ENCODE assay signal across 9 mouse cellular contexts in the genomic region with DNA sequence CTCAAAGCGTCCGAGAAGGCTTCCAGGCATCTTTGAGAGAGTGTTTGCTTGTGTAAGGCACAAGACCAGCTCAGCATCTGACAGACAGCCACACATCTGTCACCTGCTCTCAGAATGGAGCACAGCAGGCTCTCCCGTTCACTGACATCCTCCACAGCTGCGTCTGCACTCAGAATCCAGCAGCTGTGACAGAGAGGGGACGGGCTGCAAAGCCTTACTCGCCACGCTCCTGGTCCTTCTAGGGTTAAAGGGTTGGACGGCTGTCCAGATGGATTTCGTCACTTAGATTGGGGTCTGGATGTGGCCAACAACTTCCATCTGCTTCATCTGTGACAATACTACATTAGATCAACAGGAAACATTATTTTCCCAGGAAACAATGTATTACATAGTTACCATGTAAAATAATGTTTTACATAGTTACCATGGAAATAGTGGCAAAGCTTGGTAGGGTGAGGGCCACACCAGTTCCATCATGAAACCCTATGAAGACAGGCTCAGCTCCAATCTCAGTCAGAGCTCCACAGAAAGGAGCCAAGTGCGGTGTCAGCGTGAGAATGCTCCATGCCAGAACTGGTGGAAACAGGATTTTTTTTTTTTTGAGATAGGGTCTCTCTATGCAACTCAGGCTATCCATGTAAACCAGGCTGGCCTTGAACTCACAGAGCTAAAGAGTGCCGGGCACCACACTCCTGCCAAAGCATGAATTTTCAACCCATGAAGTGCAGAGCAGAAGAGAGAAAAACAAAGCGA. TPM values are rescaled to one million over a fixed set of nuclear protein-coding genes. Genes with fewer than 3 reads are reported as not detected.
A peak's percentile ranks its signal among the peaks of the same experiment; 100 is the strongest.
DNase-seq lines count a peak whose midpoint lies in the region; ATAC-seq and TF ChIP-seq lines count a peak whose summit lies in the region.
"Had no signal": no experiment of that assay in that cellular context is flagged by ENCODE, and none has a peak within 500 bp of the region (broad histone marks: within the 10 kb centered on the region; RNA-seq: fewer than 3 reads in every experiment).

No protein-coding gene starts in this region.

- H3K4me3 ChIP-seq in kidney, embryonic 15.5 days (replicated peaks), result no peak overlapping the region
- H3K4me3 ChIP-seq in heart, postnatal 0 days (ENCODE audit: low read depth, low read length), result no peak overlapping the region

- H3K9ac ChIP-seq in kidney, embryonic 15.5 days, result no peak overlapping the region
- no peak overlapping the region for H3K9ac ChIP-seq in heart, postnatal 0 days (replicated peaks; ENCODE audit: low read depth, low read length)

- peak overlapping the region; percentile 76 for H3K27ac ChIP-seq in kidney, embryonic 15.5 days
- H3K27ac ChIP-seq in heart, postnatal 0 days (ENCODE audit: low read depth), result peak overlapping the region; percentile 23

- no peak for TF ChIP-seq EP300 in heart, postnatal 0 days (IDR thresholded peaks at IDR 0.05; ENCODE audit: low read depth)

- no peak for DNase-seq in kidney, adult 11 months
- DNase-seq in heart, postnatal 0 days (ENCODE audit: low spot score), result peak; percentile 50
- DNase-seq in retina, postnatal 1 day, result peak; percentile 55
- no peak for DNase-seq in left cerebral cortex, postnatal 36 days (ENCODE audit: low spot score in 2 of 2)
- DNase-seq in gastrocnemius, postnatal 25 days, result no peak
- DNase-seq: cerebellum, adult 11 months had no signal

- 0 out of 2 replicates have a peak, but pooled peaks cover 7% of the 10 kb centered on the region for H3K27me3 ChIP-seq in kidney, embryonic 15.5 days
- H3K27me3 ChIP-seq in heart, postnatal 0 days (ENCODE audit: control insufficient read depth, insufficient read depth, low read length), result peaks cover 6% of the 10 kb centered on the region; the same call in 1 of the 2 replicates

- peak; percentile 55; the same call in 1 of the 2 replicates for ATAC-seq in kidney, embryonic 15.5 days (replicated peaks; ENCODE audit: low FRiP score)
- ATAC-seq in common myeloid progenitor, adult 5-6 weeks (replicated peaks; ENCODE audit: low read depth, poor library complexity, severe bottlenecking), result peak; percentile 6; the same call in 1 of the 2 replicates
- ATAC-seq in heart, postnatal 0 days (ENCODE audit: insufficient read depth, low read depth), result peak; percentile 56

- no peak for TF ChIP-seq CTCF in heart, postnatal 0 days (IDR thresholded peaks at IDR 0.05; ENCODE audit: low read depth)

- 28% methylated on average over 13 of the region's 13 CpGs for WGBS in kidney, embryonic 15.5 days
- WGBS in heart, postnatal 0 days, result 21% methylated on average over 13 of the region's 13 CpGs

- H3K36me3 ChIP-seq in kidney, embryonic 15.5 days, result no peaks in the 10 kb centered on the region
- H3K36me3 ChIP-seq in heart, postnatal 0 days (replicated peaks; ENCODE audit: control insufficient read depth, insufficient read depth, low read length), result no peaks in the 10 kb centered on the region

- no peaks in the 10 kb centered on the region for H3K9me3 ChIP-seq in kidney, embryonic 15.5 days (replicated peaks)
- H3K9me3 ChIP-seq in heart, postnatal 0 days (replicated peaks; ENCODE audit: control insufficient read depth, low read length), result no peaks in the 10 kb centered on the region

- intact Hi-C loops in left cerebral cortex, postnatal 36 days (cut with DNase I), result no loop called here

- H3K4me1 ChIP-seq in kidney, embryonic 15.5 days, result peaks cover 51% of the 10 kb centered on the region
- H3K4me1 ChIP-seq in heart, postnatal 0 days (ENCODE audit: control insufficient read depth, insufficient read depth), result peaks cover 14% of the 10 kb centered on the region; the same call in 1 of the 2 replicates

- H3K4me2 ChIP-seq in kidney, embryonic 15.5 days, result no peak overlapping the region
- H3K4me2 ChIP-seq in heart, postnatal 0 days (ENCODE audit: low read depth, low read length), result no peak overlapping the region

RNA-seq across cellular contexts. Expression of a gene that starts 28.2 kb away (rescaled TPM):
- 250 and 266 TPM in 2 replicates for polyA plus RNA-seq in kidney, embryonic 15.5 days (2015; fragmentation: Nextera tagmentation; extraction: Ambion mirVana)
- total RNA-seq in common myeloid progenitor, adult 5-6 weeks (2017), result 44.9 and 59.9 TPM in 2 replicates
- 45.4 and 110 TPM in 2 replicates for total RNA-seq in heart, postnatal 0 days (2014; rRNA removed; ENCODE audit: low replicate concordance)
- 127 and 134 TPM in 2 replicates for polyA plus RNA-seq in heart, postnatal 0 days (2015; fragmentation: Nextera tagmentation; extraction: Ambion mirVana)
- total RNA-seq in left cerebral cortex, postnatal 36 days (2021), result 10 to 100 TPM; 66.4 to 67.2 TPM
- 10 to 100 TPM; 28.0 to 28.1 TPM for total RNA-seq in gastrocnemius, postnatal 25 days (2021)

RNA-seq across cellular contexts. Expression of a gene that starts 28.6 kb away (rescaled TPM):
- polyA plus RNA-seq in kidney, embryonic 15.5 days (2015; fragmentation: Nextera tagmentation; extraction: Ambion mirVana), result 1,138 and 1,220 TPM in 2 replicates
- 392 and 496 TPM in 2 replicates for total RNA-seq in common myeloid progenitor, adult 5-6 weeks (2017)
- total RNA-seq in heart, postnatal 0 days (2014; rRNA removed; ENCODE audit: low replicate concordance), result 1,751 and 2,021 TPM in 2 replicates
- 4,528 and 4,822 TPM in 2 replicates for polyA plus RNA-seq in heart, postnatal 0 days (2015; fragmentation: Nextera tagmentation; extraction: Ambion mirVana)
- 1,000 to 10,000 TPM; 1,069 to 1,237 TPM for total RNA-seq in left cerebral cortex, postnatal 36 days (2021)
- 1,000 to 10,000 TPM; 1,728 to 1,814 TPM for total RNA-seq in gastrocnemius, postnatal 25 days (2021)

RNA-seq across cellular contexts. Expression of a gene that starts 28.7 kb away (rescaled TPM):
- polyA plus RNA-seq in kidney, embryonic 15.5 days (2015; fragmentation: Nextera tagmentation; extraction: Ambion mirVana), result 2.8 and 3.0 TPM in 2 replicates
- total RNA-seq in common myeloid progenitor, adult 5-6 weeks (2017), result not detected in 2 replicates
- 1.1 TPM in 1 of 2 replicates, not detected in the other for total RNA-seq in heart, postnatal 0 days (2014; rRNA removed; ENCODE audit: low replicate concordance)
- 0.63 and 5.4 TPM in 2 replicates for polyA plus RNA-seq in heart, postnatal 0 days (2015; fragmentation: Nextera tagmentation; extraction: Ambion mirVana)
- under 1 TPM in 1 of 2 experiments, not detected in 1; 0.95 TPM for total RNA-seq in left cerebral cortex, postnatal 36 days (2021)
- total RNA-seq in gastrocnemius, postnatal 25 days (2021), result not detected
- total RNA-seq: liver, adult 2 months had no signal
- polyA plus RNA-seq: liver, adult 2 months had no signal

RNA-seq across cellular contexts. Expression of a gene that starts 39.6 kb away (rescaled TPM):
- 9.6 and 11.5 TPM in 2 replicates for polyA plus RNA-seq in kidney, embryonic 15.5 days (2015; fragmentation: Nextera tagmentation; extraction: Ambion mirVana)
- 97.9 and 117 TPM in 2 replicates for total RNA-seq in common myeloid progenitor, adult 5-6 weeks (2017)
- 13.9 and 15.2 TPM in 2 replicates for total RNA-seq in heart, postnatal 0 days (2014; rRNA removed; ENCODE audit: low replicate concordance)
- 11.5 and 12.2 TPM in 2 replicates for polyA plus RNA-seq in heart, postnatal 0 days (2015; fragmentation: Nextera tagmentation; extraction: Ambion mirVana)
- total RNA-seq in left cerebral cortex, postnatal 36 days (2021), result 1 to 10 TPM; 5.2 to 5.5 TPM
- total RNA-seq in gastrocnemius, postnatal 25 days (2021), result 1 to 10 TPM; 3.9 to 5.0 TPM

RNA-seq across cellular contexts. Expression of a gene that starts 49.1 kb away (rescaled TPM):
- polyA plus RNA-seq in kidney, embryonic 15.5 days (2015; fragmentation: Nextera tagmentation; extraction: Ambion mirVana), result 3.0 and 4.0 TPM in 2 replicates
- 1.2 TPM in 1 of 2 replicates, not detected in the other for total RNA-seq in common myeloid progenitor, adult 5-6 weeks (2017)
- total RNA-seq in heart, postnatal 0 days (2014; rRNA removed; ENCODE audit: low replicate concordance), result 0.80 and 1.9 TPM in 2 replicates
- polyA plus RNA-seq in heart, postnatal 0 days (2015; fragmentation: Nextera tagmentation; extraction: Ambion mirVana), result 9.3 and 9.7 TPM in 2 replicates
- 10 to 100 TPM in 1 of 2 experiments, 1 to 10 TPM in 1; 9.4 to 13.4 TPM for total RNA-seq in left cerebral cortex, postnatal 36 days (2021)
- under 1 TPM; 0.67 to 0.70 TPM for total RNA-seq in gastrocnemius, postnatal 25 days (2021)

Comparison
In these comparisons a context has a peak if more than half of its experiments do, and no peak if none do; other contexts are left out.
1. ATAC-seq: peak in every context shown above with its lines; median percentile 56 in heart, postnatal 0 days; 55 in kidney, embryonic 15.5 days; 6 in common myeloid progenitor, adult 5-6 weeks.
2. DNase-seq: peak in heart, postnatal 0 days (single experiment) and retina, postnatal 1 day (single experiment); none in kidney, adult 11 months (single experiment), left cerebral cortex, postnatal 36 days (0 of 2) and gastrocnemius, postnatal 25 days (single experiment).